Mouse (Mus musculus): ENCODE measurements around the gene Hoxd9. TPM values are rescaled to one million over a fixed set of nuclear protein-coding genes. Genes with fewer than 3 reads are reported as not detected.

Gene Hoxd9
- polyA plus RNA-seq, 1 experiment from 2014 or later = 42.7 TPM

DNA sequence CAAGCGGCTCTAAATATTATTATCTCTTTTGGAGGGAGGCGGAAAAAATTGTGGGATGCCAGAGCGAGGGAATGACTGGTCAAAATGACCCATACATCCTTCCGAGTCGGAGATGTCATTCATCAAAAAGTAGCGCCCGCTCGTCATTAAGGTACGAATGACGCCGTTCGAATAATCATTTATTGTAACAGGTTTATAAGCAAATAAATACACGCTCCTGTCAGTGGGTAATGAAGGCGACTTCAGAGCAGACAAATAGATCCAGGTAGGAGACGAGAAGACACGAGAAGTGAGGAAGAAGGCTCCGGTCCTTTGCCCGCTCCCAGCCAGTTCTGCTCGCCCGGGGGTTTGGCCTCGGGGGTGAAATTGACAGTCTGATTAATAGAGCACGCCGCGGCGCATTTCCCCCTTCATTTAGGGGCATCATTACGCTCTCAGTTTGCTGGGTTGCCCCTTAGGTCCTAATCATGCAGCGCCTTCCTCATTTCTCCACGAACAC, 38.0 kb upstream of the Hoxd9 start, which contains the start of gene Evx2:
TSS of gene Evx2 (minus strand) at position 51 of the 499 bp plus-strand sequence.
- H3K4me1 ChIP-seq (replicated peaks) = peaks cover 19% of the 10 kb centered on the region
- no peaks in the 10 kb centered on the region for H3K9me3 ChIP-seq
- H3K27ac ChIP-seq (replicated peaks) = 0 out of 2 replicates have a peak within 1 kb of the TSS, but pooled peaks have one; percentile 0
- WGBS = 1% methylated on average over 28 of the region's 28 CpGs
- no peak for ATAC-seq (ENCODE audit: low read depth)
- H3K4me2 ChIP-seq = no peak within 1 kb of the TSS
- H3K4me3 ChIP-seq = peak within 1 kb of the TSS; percentile 18
- 0 out of 2 replicates have a peak within 1 kb of the TSS, but pooled peaks have one; percentile 12 for H3K9ac ChIP-seq
- no peaks in the 10 kb centered on the region for H3K36me3 ChIP-seq
- peaks cover 98% of the 10 kb centered on the region for H3K27me3 ChIP-seq

- ATAC-seq (ENCODE audit: low read depth) = no peak
- Histone ChIP-seq H3K27me3 (peaks cover 97% of the 10 kb centered on the region), H3K4me2 (0 out of 2 replicates have a peak overlapping the region, but pooled peaks have one; percentile 9), H3K36me3 (no peaks in the 10 kb centered on the region), H3K9me3 (no peaks in the 10 kb centered on the region), H3K4me1 (replicated peaks) (peaks cover 14% of the 10 kb centered on the region), H3K27ac (replicated peaks) (no peak overlapping the region), H3K9ac (no peak overlapping the region), H3K4me3 (peak overlapping the region; percentile 9; the same call in 1 of the 2 replicates)
- 2% methylated on average over 30 of the region's 30 CpGs for WGBS
Observed at GRCm38 (mm10) chr2:74660421-74661375, 36.8 kb upstream of the Hoxd9 start.

- Histone ChIP-seq H3K27ac (replicated peaks) (no peak overlapping the region), H3K4me2 (0 out of 2 replicates have a peak overlapping the region, but pooled peaks have one; percentile 27), H3K9ac (no peak overlapping the region), H3K36me3 (no peaks in the 10 kb centered on the region), H3K4me1 (replicated peaks) (peaks cover 8% of the 10 kb centered on the region), H3K27me3 (peaks cover 97% of the 10 kb centered on the region), H3K9me3 (no peaks in the 10 kb centered on the region), H3K4me3 (peak overlapping the region; percentile 4; the same call in 1 of the 2 replicates)
- under 1% methylated on average over 14 of the region's 14 CpGs for WGBS
- peak; percentile 36 for ATAC-seq (ENCODE audit: low read depth)
Observed at GRCm38 (mm10) chr2:74661685-74662084, 35.8 kb upstream of the Hoxd9 start.

GRCm38 (mm10) chr2:74663291-74663925, 34.1 kb upstream of the Hoxd9 start:
- H3K36me3 ChIP-seq = no peaks in the 10 kb centered on the region
- H3K4me3 ChIP-seq = no peak overlapping the region
- ATAC-seq (ENCODE audit: low read depth) = 0 out of 2 replicates have a peak, but pooled peaks have one; percentile 60
- WGBS = 2% methylated on average over 18 of the region's 18 CpGs
- no peak overlapping the region for H3K9ac ChIP-seq
- H3K9me3 ChIP-seq = no peaks in the 10 kb centered on the region
- peaks cover 99% of the 10 kb centered on the region for H3K27me3 ChIP-seq
- H3K4me1 ChIP-seq (replicated peaks) = peaks cover 12% of the 10 kb centered on the region
- no peak overlapping the region for H3K4me2 ChIP-seq
- no peak overlapping the region for H3K27ac ChIP-seq (replicated peaks)

- no peak overlapping the region for H3K27ac ChIP-seq (replicated peaks)
- H3K9ac ChIP-seq = no peak overlapping the region
- H3K4me2 ChIP-seq = no peak overlapping the region
- no peaks in the 10 kb centered on the region for H3K36me3 ChIP-seq
- peaks cover 99% of the 10 kb centered on the region for H3K27me3 ChIP-seq
- no peak overlapping the region for H3K4me3 ChIP-seq
- peaks cover 17% of the 10 kb centered on the region for H3K4me1 ChIP-seq (replicated peaks)
- no peaks in the 10 kb centered on the region for H3K9me3 ChIP-seq
- WGBS = 2% methylated on average over 7 of the region's 7 CpGs
- ATAC-seq (ENCODE audit: low read depth) = no peak
Observed at GRCm38 (mm10) chr2:74666411-74666810, 31.1 kb upstream of the Hoxd9 start.

DNA sequence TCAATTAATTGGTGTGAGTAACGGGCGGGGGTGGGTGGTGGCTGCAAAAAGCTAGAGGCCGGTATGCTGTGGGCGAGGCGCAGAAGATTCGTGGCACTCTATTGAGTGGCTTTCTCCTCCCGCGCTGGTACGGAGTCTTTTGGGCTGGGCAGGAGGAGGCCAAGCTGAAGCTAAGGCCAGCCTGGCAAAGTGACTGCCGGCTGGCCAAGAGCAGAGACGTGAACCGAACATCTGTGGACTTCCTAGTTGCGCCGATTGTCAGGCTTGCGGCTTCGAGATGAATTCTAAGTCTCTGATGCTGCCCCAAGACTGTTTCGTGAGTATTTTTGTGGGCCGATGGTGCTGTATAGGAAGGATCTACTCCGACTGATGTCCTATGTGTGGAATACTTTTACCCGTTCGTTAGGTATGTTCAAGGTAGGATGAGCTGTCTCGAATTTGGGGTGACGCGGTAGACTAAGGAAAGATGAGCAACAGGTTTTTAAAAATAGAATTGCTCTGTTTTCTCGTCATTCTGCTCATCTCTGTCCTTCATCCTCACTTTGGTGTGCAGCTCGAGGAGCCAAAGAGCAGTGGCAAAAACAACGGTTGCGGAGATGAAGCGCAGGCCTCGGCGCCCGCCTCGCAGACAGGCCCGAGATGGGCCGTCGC, 30.2 kb upstream of the Hoxd9 start:
- Histone ChIP-seq H3K9ac (no peak overlapping the region), H3K9me3 (no peaks in the 10 kb centered on the region), H3K4me3 (no peak overlapping the region), H3K36me3 (no peaks in the 10 kb centered on the region), H3K4me1 (replicated peaks) (peaks cover 13% of the 10 kb centered on the region), H3K27ac (replicated peaks) (no peak overlapping the region), H3K27me3 (peaks cover 99% of the 10 kb centered on the region), H3K4me2 (peak overlapping the region; percentile 50; the same call in 1 of the 2 replicates)
- under 1% methylated on average over 36 of the region's 36 CpGs for WGBS
- no peak for ATAC-seq (ENCODE audit: low read depth)

DNA sequence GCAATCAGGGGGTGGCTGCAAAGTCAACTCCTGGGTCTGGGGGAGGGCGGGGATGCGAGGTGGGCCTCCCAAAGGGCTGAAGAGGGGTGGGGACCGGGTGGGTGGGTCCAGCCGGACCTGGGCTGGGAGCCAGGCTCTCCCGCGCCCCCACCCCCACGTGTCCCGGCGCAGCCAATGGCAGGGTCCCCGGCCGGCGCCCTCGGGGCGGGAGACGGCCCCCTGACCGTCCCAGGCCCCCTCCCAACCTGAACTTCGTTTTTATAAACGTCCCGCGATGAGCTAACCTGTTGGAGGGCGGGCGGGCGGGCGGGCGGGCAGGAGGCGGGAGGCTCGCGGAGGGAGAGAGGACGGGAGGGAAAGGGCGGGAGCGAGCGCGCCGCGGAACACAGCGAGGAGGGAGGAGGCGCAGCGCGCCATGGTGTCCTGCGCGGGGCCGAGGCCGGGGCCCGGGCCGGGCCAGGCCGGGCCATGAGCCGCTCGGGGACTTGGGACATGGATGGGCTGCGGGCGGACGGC, 29.6 kb upstream of the Hoxd9 start, which contains the start of gene Hoxd13:
TSS of gene Hoxd13 (plus strand) at position 469 of the 516 bp plus-strand sequence.
- peaks cover 99% of the 10 kb centered on the region for H3K27me3 ChIP-seq
- 1% methylated on average over 36 of the region's 51 CpGs for WGBS
- peak within 1 kb of the TSS; percentile 50 for H3K4me2 ChIP-seq
- peaks cover 18% of the 10 kb centered on the region for H3K4me1 ChIP-seq (replicated peaks)
- no peak within 1 kb of the TSS for H3K27ac ChIP-seq (replicated peaks)
- no peak for ATAC-seq (ENCODE audit: low read depth)
- 0 out of 2 replicates have a peak within 1 kb of the TSS, but pooled peaks have one; percentile 38 for H3K9ac ChIP-seq
- no peaks in the 10 kb centered on the region for H3K9me3 ChIP-seq
- H3K36me3 ChIP-seq = no peaks in the 10 kb centered on the region
- H3K4me3 ChIP-seq = peak within 1 kb of the TSS; percentile 33

DNA sequence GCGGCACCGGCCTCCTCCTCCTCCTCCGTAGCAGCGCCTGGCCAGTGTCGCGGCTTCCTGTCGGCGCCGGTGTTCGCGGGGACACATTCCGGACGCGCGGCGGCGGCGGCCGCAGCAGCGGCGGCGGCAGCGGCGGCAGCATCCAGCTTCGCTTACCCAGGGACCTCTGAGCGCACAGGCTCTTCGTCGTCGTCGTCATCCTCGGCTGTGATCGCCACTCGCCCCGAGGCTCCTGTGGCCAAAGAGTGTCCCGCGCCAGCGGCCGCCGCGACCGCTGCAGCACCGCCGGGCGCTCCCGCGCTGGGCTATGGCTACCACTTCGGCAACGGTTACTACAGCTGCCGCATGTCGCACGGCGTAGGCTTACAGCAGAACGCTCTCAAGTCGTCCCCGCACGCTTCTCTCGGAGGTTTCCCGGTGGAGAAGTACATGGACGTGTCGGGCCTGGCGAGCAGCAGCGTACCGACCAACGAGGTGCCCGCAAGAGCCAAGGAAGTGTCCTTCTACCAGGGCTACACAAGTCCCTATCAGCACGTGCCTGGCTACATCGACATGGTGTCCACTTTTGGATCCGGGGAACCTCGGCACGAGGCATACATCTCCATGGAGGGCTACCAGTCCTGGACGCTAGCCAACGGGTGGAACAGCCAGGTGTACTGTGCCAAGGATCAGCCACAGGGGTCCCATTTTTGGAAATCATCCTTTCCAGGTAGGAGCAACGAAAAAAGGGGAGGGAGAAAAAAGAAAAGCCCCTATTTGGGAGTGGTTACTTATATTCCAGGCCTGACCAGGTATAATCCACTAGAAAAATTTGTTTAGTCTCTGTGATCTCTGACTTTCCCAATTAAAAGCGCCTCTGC, 28.9 kb upstream of the Hoxd9 start:
- Histone ChIP-seq H3K9ac (0 out of 2 replicates have a peak overlapping the region, but pooled peaks have one; percentile 38), H3K27ac (replicated peaks) (no peak overlapping the region), H3K9me3 (no peaks in the 10 kb centered on the region), H3K4me3 (peak overlapping the region; percentile 33), H3K27me3 (peaks cover 99% of the 10 kb centered on the region), H3K4me1 (replicated peaks) (peaks cover 19% of the 10 kb centered on the region), H3K4me2 (peak overlapping the region; percentile 50), H3K36me3 (no peaks in the 10 kb centered on the region)
- ATAC-seq (ENCODE audit: low read depth) = 0 out of 2 replicates have a peak, but pooled peaks have one; percentile 51
- WGBS = under 1% methylated on average over 52 of the region's 74 CpGs

DNA sequence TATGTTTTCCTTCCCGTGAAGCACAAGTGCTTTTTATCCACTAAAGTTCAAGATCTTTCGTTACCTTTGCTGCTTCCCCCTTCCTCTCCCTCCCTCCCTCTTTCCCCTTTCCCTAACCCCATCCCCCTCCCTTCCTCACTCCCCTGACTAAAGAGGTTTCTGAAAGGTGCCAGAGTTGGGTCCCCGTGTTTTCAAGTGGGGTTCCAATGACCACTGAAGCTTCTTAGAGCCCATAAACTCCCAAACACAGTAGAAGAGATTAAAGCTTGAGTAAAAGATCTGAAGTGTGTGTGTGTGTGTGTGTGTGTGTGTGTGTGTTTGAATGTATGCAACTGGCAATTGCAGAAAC, 28.3 kb upstream of the Hoxd9 start:
- 0% methylated on average over 3 of the region's 3 CpGs for WGBS
- no peaks in the 10 kb centered on the region for H3K36me3 ChIP-seq
- peaks cover 99% of the 10 kb centered on the region for H3K27me3 ChIP-seq
- no peak overlapping the region for H3K4me3 ChIP-seq
- ATAC-seq (ENCODE audit: low read depth) = no peak
- H3K9ac ChIP-seq = no peak overlapping the region
- H3K4me2 ChIP-seq = no peak overlapping the region; the same call in 1 of the 2 replicates
- peaks cover 19% of the 10 kb centered on the region for H3K4me1 ChIP-seq (replicated peaks)
- no peaks in the 10 kb centered on the region for H3K9me3 ChIP-seq
- H3K27ac ChIP-seq (replicated peaks) = no peak overlapping the region

- Histone ChIP-seq H3K9ac (no peak overlapping the region), H3K4me1 (replicated peaks) (peaks cover 19% of the 10 kb centered on the region), H3K4me2 (no peak overlapping the region), H3K4me3 (no peak overlapping the region), H3K9me3 (no peaks in the 10 kb centered on the region), H3K27ac (replicated peaks) (no peak overlapping the region), H3K36me3 (no peaks in the 10 kb centered on the region), H3K27me3 (peaks cover 99% of the 10 kb centered on the region)
- WGBS = 2% methylated on average over 14 of the region's 14 CpGs
- ATAC-seq (ENCODE audit: low read depth) = no peak
Observed at GRCm38 (mm10) chr2:74669650-74670235, 27.8 kb upstream of the Hoxd9 start.

Measured in neural tube, embryonic 13.5 days (tissue).